Mouse (Mus musculus): Measurements from ENCODE around the gene Cdt1. TPM values are rescaled to one million over a fixed set of nuclear protein-coding genes. Genes with fewer than 3 reads are reported as not detected.

Gene Cdt1
- 5.7 TPM for polyA plus RNA-seq (2014; fragmentation: Illumina TruSeq; extraction: RNeasy Lipid Tissue Mini Kit (QIAGEN cat#74804); ENCODE audit: insufficient read depth, low read depth, low replicate concordance)

DNA sequence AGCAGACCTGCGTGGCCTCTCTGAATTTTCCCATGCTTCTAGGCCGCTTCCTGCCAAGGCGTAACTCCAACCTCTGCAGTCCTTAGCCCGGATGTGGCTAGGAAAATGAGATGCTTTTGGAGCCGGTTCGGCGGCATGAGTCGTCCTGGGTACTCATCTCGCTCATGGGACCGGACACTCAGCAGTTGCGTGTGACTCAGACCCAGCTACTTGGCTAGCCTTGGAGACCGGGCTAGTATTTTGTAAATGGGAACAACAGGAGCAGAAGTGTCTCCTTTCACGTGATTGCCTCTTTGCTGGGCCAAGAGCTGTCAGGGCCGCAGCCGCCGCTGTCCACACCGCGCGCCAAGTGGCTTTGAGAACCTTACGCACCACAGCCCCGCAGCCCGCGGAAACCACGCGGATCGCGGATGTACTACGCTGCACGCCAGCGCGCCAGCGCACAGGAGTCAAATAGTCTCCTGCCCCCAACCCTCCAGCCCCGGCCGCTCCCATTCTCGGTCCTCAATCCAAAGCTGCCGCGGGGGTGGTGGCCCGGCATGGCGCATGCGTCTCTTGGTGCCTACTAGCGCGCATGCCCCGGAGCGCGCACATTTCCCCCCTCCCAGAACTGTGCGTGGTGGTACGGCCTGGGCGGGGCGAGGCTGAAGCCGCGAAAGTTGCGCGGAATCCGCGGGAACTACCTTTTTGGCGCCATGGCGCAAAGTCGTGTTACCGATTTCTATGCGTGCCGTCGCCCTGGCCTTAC is at the start of gene Cdt1:
Gene Cdt1 (plus strand): TSS at position 655 of the 748 bp plus-strand sequence.

DNA sequence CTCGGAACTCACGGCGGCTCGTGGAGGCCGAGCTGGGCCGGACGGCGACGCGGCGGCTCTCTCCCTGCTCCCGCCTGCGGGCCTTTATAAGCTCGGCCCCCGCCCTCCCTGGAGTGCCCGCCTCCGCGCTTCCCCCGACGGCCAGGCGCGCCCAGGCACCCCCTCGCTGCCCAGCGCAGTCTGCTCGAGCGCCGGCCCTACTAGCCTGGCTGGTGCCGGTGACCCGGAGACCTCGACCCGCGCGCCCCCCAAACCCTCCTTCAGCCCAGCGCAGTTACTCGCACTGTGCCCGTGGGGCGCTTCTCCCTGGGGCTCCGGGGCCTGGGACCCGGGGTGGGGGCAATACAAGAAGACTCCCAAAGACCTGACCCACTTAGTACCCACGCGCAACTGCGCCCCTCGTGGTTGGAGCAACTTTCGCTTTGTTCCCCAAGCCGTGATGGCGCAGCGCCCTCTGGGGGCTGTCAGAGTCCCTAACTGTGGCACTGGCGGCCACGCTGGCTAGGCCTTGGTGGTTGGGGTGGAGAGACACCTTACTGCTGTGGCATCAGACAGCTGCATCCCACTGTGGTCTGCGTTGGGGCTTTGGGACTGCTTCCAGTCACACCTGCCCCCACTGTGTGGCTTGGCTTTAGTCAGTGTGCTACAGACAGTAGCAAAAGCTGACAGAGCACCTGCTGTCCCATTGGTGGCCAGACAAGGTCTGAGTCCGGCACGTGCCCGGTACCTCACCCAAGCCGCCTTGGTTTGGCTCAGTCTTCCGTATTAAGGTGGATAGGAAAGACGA is 16.4 kb upstream of the Cdt1 start, which contains the start of gene Piezo1:
Gene Piezo1 (minus strand): TSS at position 65 of the 787 bp plus-strand sequence.

DNA sequence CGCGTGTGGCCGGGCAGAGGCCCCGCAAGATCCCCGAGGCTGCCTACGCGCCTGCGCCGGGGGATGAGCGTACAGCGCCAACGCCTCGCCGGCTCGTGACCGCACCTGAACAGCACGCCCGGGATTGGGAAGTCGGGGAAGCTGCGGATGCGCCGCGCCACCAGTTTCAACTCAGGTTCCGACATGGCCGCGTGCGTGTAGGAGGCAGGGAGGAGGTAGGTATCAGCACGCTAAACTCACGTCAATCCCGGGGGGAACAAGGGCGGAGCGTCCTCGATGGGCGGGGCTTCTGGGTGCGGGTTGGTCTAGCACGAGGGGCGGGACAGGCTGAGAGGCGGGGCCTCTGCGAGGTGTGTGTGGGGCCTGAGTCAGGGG is 8.8 kb downstream of the Cdt1 start, which contains the start of gene Aprt:
Gene Aprt (minus strand): TSS at position 262 of the 375 bp plus-strand sequence.

DNA sequence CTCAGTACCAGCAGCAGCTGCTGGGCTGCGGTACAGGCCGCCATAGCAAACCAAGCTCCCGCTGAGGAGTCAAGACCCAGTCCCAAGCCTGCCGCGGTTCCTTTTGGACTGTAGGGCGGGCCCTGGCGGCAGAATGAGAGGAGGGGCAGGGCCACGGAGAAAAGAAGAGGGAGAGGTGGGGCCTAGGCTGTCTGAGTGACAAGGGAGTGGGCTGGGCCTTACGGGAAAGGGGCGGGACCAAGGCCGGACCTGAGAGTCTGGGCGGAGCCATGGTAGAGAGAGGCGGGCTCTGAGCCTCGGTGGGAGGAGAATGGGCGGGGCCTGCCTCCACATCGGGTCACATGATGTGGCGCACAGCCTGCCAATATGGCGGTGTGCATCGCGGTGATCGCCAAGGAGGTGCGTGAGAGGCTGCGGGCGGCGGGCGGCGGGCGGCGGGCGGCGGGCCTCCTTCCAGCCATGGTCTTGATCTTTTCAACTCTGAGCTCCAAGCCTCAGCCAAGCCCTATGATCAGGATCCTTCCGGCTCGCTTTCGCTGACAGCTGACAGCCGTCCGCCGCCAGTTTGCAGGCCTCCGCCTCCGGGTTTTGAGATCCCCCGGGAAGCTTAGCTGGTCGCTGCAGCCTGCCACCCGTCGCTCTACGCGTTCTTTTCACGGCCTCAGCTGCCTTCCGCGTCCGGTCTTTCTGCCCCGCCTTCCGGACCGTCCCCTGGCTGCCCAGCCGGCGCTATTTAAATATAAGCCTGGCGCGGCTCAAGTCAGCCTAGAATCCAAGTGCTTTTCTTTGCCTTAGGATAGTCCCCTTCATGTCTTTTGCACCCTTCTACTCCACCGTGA is 43.7 kb downstream of the Cdt1 start, which contains the start of the genes Galns and Trappc2l:
Gene Galns (minus strand): TSS at position 169 of the 839 bp plus-strand sequence.
Gene Trappc2l (plus strand): TSS at position 346 of the 839 bp plus-strand sequence.

DNA sequence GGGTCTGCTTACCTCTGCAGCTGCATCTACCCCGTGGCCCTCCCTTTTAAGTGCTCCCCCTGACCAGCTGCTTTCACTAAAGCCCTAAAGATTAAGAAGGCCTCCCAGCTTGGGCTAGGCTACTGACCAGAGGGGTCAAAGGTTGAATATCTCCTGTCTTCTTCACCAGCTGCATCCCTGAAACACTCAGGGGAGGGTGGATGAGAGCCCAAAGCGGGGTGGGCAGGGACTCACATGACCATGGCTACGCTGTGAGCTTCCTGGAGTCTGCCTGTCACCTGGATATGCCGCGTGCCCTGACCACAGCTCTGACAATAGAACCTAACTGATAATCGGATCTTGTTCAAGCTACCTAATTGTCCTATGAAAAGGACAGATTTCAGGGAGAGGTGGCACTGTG is 54.9 kb downstream of the Cdt1 start, which contains the start of gene Pabpn1l:
Gene Pabpn1l (minus strand): TSS at position 13 of the 400 bp plus-strand sequence.

Other genes starting within 250 kb of the Cdt1 start
- not detected for gene Trhr2, start 207.3 kb upstream of the Cdt1 start, polyA plus RNA-seq (2014; fragmentation: Illumina TruSeq; extraction: RNeasy Lipid Tissue Mini Kit (QIAGEN cat#74804); ENCODE audit: insufficient read depth, low read depth, low replicate concordance)
- 12.5 TPM for gene Zc3h18, start 191.4 kb upstream of the Cdt1 start, polyA plus RNA-seq (2014; fragmentation: Illumina TruSeq; extraction: RNeasy Lipid Tissue Mini Kit (QIAGEN cat#74804); ENCODE audit: insufficient read depth, low read depth, low replicate concordance)
- not detected for gene Il17c, start 146.0 kb upstream of the Cdt1 start, polyA plus RNA-seq (2014; fragmentation: Illumina TruSeq; extraction: RNeasy Lipid Tissue Mini Kit (QIAGEN cat#74804); ENCODE audit: insufficient read depth, low read depth, low replicate concordance)
- 309 TPM for gene Cyba, start 135.1 kb upstream of the Cdt1 start, polyA plus RNA-seq (2014; fragmentation: Illumina TruSeq; extraction: RNeasy Lipid Tissue Mini Kit (QIAGEN cat#74804); ENCODE audit: insufficient read depth, low read depth, low replicate concordance)
- gene Mvd, start 124.6 kb upstream of the Cdt1 start, polyA plus RNA-seq (2014; fragmentation: Illumina TruSeq; extraction: RNeasy Lipid Tissue Mini Kit (QIAGEN cat#74804); ENCODE audit: insufficient read depth, low read depth, low replicate concordance): 15.7 TPM
- gene Snai3, start 107.3 kb upstream of the Cdt1 start, polyA plus RNA-seq (2014; fragmentation: Illumina TruSeq; extraction: RNeasy Lipid Tissue Mini Kit (QIAGEN cat#74804); ENCODE audit: insufficient read depth, low read depth, low replicate concordance): 0.38 TPM
- 25.3 TPM for gene Rnf166, start 92.0 kb upstream of the Cdt1 start, polyA plus RNA-seq (2014; fragmentation: Illumina TruSeq; extraction: RNeasy Lipid Tissue Mini Kit (QIAGEN cat#74804); ENCODE audit: insufficient read depth, low read depth, low replicate concordance)
- gene Ctu2, start 91.9 kb upstream of the Cdt1 start, polyA plus RNA-seq (2014; fragmentation: Illumina TruSeq; extraction: RNeasy Lipid Tissue Mini Kit (QIAGEN cat#74804); ENCODE audit: insufficient read depth, low read depth, low replicate concordance): 12.7 TPM
- gene Piezo1, start 16.7 kb upstream of the Cdt1 start, polyA plus RNA-seq (2014; fragmentation: Illumina TruSeq; extraction: RNeasy Lipid Tissue Mini Kit (QIAGEN cat#74804); ENCODE audit: insufficient read depth, low read depth, low replicate concordance): 35.9 TPM
- gene Aprt, start 8.9 kb downstream of the Cdt1 start, polyA plus RNA-seq (2014; fragmentation: Illumina TruSeq; extraction: RNeasy Lipid Tissue Mini Kit (QIAGEN cat#74804); ENCODE audit: insufficient read depth, low read depth, low replicate concordance): 101 TPM
- gene Galns, start 43.4 kb downstream of the Cdt1 start, polyA plus RNA-seq (2014; fragmentation: Illumina TruSeq; extraction: RNeasy Lipid Tissue Mini Kit (QIAGEN cat#74804); ENCODE audit: insufficient read depth, low read depth, low replicate concordance): 6.9 TPM
- 63.9 TPM for gene Trappc2l, start 43.6 kb downstream of the Cdt1 start, polyA plus RNA-seq (2014; fragmentation: Illumina TruSeq; extraction: RNeasy Lipid Tissue Mini Kit (QIAGEN cat#74804); ENCODE audit: insufficient read depth, low read depth, low replicate concordance)
- 0.21 TPM for gene Pabpn1l, start 54.7 kb downstream of the Cdt1 start, polyA plus RNA-seq (2014; fragmentation: Illumina TruSeq; extraction: RNeasy Lipid Tissue Mini Kit (QIAGEN cat#74804); ENCODE audit: insufficient read depth, low read depth, low replicate concordance)
- gene Cbfa2t3, start 131.1 kb downstream of the Cdt1 start, polyA plus RNA-seq (2014; fragmentation: Illumina TruSeq; extraction: RNeasy Lipid Tissue Mini Kit (QIAGEN cat#74804); ENCODE audit: insufficient read depth, low read depth, low replicate concordance): 11.2 TPM
- gene Acsf3, start 207.5 kb downstream of the Cdt1 start, polyA plus RNA-seq (2014; fragmentation: Illumina TruSeq; extraction: RNeasy Lipid Tissue Mini Kit (QIAGEN cat#74804); ENCODE audit: insufficient read depth, low read depth, low replicate concordance): 9.4 TPM

All from lung, adult 10 weeks (tissue).